Mouse (Mus musculus): ENCODE measurements around the gene Tsnaxip1.

Tsnaxip1 gene

DNA sequence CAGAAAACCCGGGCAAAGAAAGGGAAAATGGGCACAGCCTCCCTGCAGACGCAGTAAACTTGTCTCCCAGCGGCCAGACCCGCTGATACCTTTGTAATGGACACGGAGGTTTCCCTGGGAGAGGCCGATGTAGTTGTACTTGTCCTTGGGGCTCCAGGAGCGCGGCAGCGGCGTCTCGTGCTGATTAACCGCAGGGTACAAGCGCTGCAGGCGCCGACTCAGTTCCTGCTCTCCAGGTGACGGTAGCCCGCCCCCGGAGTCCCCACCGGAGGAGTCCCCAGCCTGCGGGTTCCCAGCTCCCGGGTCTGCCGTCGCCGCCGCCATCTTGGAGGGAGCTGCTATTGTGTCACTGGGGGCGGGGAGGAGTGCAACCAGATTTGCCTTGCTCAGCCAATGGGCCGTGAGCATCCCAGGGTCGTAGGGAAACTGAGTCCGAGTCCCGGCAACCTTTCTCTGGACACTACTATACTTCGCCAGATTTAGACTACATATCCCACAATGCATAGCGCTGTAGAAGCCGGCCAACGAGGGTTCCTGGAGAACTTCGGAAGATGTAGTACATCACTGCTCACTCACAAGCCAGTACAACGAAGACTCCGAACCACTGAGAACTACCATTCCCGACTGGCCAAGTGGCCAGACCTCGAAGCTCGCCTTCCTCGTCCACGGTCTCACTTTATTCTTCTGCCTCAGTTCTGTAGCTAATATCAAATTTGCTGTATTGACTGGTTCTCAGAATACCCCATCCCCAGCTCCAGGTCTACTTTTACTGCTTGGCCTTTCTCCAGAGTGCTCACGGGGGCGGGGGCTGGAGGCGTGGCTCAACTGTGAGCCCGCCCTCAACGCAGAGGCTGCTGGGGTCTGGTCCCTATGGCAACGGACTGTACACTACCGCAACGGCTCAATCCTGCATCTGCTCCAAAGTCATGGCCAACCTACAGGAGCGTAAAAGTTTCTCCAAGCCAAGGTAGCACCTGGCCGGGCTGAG lies at the start of gene Tsnaxip1, which contains the start of gene Ranbp10:
TSS of gene Tsnaxip1 (plus strand) at position 871 of the 988 bp plus-strand sequence.
TSS of gene Ranbp10 (minus strand) at position 490 of the 988 bp plus-strand sequence.
- peak; percentile 100 for DNase-seq

DNA sequence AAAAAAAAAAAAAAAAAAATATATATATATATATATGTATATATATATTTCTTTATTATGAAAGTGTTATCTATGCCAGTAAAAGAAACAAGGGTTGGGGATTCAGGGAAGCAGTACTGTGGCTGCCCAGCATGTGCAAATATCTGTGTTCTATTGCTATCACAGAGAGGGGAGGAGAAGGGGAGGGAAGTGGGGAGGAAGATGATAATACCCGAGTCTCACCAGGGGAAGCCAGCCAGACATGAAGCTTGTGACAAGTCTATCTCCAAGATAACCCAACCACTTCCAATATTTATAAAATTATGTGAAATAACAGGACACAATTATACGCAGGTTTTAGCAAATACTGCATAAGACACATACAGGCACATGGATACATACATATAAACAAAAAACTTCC lies 49.7 kb upstream of the Tsnaxip1 start:
- DNase-seq: no peak

DNA sequence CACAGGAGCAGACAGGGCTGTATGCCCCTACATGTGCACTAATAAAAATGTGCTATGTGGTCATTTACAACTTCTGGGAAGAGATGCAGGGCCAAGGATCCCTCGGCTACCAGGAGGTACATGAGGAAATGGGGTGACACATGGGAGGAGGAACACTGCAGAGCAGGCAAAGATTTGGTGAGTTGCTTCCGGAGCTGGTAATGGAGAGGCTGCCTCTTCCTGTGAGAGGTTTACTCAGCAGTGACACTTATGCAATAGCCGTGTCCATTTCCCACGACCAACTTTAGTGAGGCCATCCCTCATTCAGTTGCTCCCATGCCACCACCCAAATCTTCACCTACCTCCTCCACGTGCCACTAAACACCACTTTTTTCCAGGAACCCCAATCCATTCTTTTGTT lies 47.2 kb upstream of the Tsnaxip1 start:
- DNase-seq: no peak

DNA sequence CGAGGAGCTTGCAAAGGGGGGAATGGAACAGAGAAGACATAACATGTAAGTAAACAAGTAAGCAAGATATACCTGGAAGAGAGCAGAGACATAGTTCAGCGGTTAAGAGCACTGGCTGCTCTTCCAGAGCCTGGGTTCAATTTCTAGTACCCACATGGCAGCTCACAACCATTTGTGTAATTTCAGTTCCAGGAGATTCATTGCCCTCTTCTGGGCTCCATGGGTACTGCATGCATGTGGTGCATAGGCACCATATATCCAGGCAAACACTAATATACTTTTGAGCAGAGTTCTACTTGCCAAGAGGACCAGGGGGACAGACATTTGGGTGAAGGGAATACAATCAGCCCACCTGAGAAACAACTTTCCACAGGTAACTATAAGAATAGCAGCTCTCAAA lies 39.3 kb upstream of the Tsnaxip1 start:
- no peak for DNase-seq

DNA sequence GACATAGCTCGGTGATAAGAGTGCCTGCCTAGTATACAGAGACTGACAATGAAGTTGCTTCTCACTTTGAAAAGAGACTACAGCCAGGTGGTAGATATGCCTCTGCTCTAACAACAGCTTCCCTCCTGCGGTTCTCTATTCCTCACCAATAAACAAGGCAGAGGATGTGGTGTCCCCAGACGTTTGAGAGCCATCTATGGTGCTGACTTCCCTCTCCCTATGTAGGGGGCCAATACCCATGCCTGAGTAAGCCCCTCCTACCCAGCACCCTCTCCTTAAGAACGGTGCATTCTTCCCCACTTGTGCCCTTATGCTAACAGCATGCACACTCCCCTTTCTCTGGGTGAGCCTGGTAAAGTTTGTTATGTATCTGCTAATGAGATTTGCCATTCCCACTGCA lies 38.6 kb upstream of the Tsnaxip1 start:
- no peak for DNase-seq

DNA sequence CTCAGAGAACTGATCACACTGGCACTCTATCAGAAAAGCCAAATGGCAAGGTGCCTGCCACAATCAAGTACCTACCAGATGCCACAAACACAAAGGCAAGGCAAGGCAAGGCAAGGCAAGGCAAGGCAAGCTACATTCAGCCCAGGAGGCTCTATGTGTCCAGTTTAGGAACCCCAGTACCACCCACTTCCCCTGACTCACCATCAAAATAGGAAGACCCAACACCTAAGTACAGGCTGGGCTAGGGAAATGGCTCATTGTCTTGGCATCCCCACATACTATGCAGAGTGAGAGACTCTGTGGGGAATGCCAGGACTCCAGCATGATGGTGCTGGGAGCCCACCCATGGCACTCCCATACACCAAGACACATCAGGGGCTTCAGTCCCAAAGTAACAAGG lies 37.9 kb upstream of the Tsnaxip1 start:
- DNase-seq: no peak

DNA sequence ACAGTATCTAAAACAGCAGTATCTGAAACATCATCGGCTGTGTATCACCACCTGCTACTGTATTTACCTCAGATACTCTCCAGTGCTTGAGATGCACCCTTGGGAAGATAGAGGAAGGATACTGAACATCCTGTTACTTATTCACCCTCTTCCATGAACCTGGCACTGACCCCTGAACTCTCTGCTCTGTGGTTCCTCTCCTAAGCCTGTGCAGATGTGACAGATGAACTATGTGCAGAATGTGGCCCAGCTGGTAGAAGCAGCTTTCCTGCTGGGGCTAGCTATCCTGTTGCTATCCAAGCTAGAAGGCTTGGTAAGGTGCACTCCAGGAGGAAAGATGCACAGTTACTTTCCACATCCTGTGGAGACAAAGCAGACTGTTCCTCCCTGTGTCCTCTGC lies 34.2 kb upstream of the Tsnaxip1 start:
- no peak for DNase-seq

DNA sequence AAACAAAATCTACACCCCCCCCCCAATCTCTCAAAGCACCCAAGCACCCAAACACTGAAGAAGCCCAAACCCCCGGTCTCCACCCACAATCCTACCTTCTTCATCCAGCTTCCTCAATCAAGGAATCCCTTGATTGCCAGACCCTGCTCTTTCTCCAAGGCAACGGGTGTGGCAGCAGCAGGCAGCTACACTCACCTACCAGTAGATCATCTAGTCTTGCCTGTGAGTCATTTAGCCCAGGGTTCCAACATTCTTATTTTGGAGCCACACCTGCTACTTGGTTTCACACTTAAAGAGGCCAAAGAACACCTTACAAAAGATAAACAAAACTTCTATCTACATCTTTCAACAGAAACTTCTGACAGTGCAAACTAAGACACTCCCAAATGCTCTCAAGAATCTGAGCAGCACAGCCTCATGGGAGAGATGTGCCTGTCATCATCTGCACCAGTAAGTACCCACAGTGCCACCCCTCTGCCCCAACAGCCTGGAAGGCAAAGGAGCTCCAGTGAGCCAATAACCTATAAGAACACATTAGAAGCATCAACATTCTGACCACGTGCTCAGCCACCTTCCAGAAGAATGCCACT lies 33.4 kb upstream of the Tsnaxip1 start:
- DNase-seq: no peak

DNA sequence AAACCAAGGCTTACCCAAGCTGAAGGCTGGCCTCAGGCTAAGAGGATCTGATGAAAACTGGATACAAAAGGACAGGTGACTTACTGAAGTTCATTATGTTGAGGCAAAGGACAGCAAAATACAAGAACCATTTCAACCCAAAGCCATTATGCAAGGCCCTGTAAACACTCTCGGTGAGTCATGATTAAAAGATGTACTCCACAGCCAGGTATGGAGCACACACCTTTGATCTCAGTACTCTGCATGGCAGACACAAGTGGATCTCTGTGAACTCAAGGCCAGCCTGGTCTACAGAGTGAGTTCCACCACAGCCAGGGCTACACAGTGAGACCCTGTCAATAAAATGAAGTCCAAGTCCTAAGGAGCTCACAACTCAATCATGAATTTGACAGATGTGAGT lies 31.7 kb upstream of the Tsnaxip1 start:
- no peak for DNase-seq

DNA sequence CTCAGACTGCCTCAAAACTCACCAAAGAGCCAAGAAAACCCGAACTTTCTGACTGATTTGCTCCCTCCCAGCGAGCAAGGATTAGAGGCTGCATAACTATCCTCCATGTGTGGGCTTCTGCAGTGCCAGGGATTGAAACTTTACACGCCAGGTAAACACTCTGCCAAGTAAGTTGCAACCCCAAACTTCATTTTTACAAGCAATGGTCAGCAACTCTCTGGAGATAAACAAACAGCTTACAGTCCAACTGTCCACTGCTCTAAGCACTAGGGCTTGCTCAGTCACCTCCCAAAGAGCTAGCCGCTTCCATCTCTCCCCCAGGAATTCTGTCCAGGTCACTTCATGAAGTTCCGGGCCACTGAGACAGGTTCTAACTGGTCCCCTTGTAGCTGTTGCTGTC lies 29.1 kb upstream of the Tsnaxip1 start:
- no peak for DNase-seq

DNA sequence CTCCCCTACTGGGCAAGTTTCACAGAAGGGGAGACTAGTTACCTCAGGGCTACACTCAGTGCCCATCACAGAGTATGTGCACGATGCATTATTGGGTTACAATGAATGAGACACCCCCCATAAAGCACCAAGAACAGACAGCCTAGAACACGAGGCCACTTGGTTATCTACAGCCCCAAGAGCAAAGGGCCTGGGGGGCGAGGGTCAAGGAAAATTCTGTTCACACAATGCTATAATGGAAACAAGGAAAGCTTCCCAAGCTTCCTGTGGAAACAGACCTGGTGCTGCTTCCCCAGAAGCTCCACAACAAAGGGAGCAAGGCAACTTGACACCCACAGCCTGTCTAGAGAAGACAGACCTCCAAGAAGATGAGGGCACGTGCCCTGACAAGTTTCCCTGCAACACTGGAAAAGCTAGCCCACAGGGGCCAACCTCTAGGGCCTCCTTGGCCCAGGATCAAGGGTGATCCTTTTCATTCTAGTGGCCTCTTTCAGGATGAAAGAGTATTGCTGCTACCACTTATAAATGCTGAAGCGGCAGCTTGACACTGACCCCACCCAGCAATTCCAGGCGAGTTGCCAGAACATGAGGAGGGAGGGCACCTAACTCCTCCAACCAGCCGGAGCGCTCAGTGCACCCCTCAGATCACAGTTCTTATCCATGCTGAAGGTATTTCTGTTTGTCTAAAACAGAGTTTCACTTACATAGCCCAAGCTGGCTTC lies 28.3 kb upstream of the Tsnaxip1 start:
- peak; percentile 98 for DNase-seq

DNA sequence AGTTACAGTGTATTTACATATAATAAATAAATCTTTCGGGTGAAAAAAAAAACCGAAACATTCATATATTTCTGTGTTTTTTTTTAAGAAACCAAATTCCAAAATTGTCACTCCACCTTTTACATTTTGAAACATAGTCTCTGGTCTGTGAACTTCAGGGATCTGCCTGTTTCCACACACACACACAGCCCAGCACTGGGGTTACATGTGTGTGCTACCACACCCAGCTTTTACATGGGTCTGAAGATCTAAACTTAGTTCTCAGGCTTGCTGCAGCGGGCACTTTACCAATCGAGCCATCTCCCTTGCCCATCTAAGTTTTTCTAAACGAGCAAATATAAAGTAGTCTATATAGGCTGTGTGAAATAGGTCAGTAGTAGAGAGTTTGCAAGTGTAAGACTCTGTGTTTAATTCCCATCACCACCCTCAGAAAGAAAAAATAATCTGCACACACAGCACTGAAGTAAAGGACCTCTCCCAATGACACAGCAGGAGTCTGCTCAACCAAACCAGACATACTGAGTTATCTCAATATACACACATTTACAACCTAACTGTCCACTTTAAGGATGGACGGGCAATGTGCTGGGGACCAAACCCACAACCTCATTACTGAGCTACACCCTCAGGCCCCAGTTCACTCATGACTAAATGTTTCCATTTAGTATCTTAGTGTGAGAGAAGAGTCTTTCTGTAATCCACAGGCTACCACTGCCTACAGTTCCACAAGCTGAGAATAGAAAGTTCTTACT lies 26.2 kb upstream of the Tsnaxip1 start:
- DNase-seq: no peak

DNA sequence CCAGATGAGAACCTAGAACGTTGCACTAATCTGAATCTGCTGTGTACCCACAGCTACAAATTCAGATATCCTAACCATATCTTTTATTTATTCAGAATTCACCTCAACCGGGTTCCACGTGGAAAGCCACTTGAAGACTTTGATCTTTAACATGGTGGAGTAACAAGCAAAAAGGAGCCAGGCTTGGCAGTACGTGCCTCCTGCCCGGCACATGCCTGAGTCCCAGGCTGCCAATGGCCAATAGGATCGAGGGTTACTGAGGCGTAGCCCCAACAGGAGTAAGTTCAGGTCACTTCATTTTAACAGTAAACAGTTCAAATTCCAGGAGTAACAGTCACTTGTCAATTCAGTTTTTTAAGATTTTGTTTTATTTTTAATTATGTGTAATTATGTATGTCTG lies 22.7 kb upstream of the Tsnaxip1 start:
- no peak for DNase-seq

DNA sequence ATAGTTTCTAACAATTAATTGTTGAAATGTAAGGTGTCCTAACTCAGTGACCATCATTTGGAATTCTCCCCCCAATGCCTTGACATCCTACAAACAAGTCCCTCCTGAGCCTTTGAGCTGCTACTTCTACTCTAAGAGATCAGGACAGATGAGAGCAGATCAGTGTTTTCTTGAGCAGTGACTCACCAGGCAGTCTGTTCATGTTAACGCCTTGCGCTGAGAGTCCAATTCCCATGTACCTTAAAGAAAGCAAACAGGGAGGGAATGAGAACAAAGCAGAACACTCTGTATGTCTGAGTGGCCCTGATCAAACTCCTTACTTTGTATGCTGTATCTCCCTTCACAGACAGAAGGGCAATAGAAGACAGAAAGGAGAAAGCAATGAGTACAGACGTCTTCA lies 22.2 kb upstream of the Tsnaxip1 start:
- no peak for DNase-seq

DNA sequence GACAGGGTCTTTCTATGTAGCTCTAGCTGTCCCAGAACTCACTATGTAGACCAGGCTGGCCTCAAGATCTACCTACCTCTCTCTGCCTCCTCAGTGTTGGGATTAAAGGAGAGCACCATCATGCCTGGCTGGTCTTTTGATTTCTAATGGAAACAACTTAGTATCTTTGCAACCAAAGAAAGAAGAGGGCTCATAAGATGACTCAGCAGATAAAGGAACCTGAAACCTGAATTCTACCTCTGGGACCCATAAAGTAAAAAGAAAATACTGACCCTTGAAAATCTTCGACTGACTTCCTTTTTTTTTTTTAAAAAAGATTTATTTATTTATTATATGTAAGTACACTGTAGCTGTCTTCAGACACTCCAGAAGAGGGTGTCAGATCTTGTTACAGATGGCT lies 21.6 kb upstream of the Tsnaxip1 start:
- DNase-seq: no peak

DNA sequence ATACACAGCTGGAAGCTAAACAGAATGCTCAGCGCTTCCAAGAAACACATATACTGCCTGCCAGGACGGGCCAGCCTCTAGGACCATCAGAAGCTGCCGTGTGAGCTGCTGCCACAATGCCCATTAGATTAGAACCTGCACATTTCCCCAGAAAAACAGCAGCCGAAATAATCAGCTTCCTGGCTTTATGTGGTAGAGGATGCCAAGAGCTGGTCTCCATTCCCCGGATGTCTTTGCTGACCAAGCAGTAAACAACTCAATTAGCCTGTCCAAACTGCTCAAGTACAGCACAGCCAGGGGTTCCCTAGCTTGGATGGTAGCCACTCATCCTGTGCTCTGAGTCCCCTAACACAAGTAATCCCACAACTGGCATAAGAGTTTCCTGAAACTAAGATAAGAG lies 19.8 kb upstream of the Tsnaxip1 start:
- DNase-seq: peak; percentile 92

DNA sequence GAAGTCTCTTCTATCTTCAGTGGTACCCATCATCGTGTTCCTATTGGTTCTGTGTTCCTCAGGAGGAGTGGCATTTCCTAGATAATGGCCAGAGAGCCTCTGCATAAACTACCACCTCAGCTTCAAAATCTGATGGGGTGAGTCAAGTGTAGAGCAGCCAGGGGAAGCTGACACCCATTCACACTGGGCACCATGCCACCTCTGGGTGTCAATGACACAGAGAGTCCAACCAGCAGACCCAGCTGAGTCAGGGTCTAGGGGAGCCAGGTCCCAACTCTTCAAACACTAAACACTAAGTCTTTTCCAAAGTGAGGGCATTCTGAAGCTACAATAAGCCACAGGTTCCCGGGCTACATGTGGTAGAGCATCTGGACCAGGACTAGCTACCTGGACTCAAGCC lies 19.1 kb upstream of the Tsnaxip1 start:
- DNase-seq: peak; percentile 93

DNA sequence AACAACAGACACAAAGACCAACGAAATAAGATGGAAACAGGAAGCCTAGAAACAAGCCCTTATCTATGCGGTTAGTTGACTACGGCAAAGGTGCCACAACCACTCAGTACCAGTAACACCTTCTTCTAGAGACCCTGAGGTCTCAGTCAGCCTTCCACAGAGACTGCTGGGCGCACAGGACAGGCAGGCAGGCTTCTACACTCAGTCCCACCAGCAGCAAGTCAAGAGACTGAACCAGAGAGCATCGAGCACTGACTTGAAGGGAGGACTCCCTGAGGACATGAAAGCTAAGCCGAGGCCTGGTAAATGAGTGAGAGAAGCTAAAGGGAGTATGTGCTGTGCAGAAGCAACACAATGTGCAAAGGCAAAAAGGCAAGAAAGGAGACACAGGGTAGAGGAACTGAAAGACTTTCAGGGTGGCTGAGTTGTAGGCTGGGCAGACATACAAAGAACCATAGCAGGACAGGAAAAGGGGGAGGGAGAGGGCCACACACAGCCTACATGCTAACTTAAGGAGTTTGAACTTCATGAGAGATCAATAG lies 17.2 kb upstream of the Tsnaxip1 start:
- no peak for DNase-seq

DNA sequence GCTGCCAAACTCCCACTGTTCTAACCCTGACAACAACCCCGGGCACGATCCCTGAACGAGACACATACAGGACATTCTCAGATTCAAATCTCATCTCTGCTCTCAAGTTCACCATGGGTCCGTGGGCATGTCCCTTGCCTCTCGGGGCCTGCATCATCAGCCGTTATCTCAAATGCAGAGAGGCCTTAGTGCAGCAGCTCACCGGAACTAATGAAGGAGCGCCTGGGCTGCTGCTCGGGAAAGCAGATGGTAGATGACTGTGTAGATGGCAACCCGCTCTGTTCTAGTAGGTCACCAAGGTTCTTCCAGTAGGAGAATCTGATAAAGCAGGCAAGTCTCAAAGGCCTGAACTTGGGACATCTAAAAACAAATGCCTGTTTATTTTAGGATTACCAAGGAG lies 16.5 kb upstream of the Tsnaxip1 start:
- no peak for DNase-seq

DNA sequence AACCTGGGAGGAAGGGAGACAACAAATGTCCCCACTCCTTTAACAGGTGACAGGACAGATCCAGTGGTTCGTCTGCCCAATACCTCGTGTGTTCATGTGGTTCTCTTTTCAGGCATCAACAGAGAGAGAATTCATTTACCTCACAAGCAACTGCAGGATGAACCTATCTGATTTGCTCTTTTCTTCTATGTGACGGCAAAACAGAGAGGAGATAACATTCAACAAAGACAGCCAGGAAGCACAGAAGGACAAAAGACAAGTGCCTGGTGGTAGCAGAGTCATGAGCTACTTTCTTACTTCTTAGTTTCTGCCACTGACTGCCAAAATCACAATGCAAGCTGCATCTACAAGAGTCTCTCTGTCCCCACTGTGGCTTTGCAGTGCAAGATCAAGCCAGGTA lies 16.0 kb upstream of the Tsnaxip1 start:
- no peak for DNase-seq

DNA sequence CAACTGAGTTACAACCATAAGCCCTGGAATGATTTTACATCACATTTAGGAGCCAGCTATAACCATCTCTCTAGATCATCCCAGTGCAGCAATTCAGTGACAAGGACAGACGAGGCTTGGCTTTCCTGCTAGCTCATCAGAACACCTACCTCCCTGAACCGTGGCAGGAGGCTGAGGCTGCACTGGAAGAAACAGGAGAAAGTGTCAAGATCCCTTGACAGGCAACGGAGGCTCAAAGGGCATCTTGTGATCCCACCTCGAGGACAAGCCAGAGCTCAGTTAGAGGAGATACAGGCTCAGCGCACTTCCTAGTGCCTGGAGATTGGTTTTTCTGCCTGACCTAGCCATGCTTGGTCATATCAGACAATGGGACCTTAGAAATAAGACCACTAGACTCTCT lies 15.0 kb upstream of the Tsnaxip1 start:
- no peak for DNase-seq

DNA sequence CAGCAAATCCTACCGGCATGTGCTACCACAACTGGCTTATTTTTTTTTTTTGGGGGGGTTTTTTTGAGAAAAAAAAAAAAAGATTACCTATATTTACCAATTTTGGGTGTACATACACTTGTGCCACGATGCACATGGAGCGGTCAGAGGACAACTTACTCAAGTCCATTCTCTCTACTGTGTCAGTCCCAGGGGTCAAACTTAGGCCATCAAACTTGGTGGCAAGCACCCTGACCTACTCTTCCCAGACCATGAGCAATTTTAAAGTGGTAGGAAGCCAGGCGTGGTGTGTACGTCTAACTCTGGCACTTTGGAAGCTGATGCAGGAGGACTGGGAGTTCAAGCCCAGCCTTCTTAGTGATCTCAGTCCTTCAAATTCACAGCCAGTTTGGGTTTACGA lies 14.3 kb upstream of the Tsnaxip1 start:
- no peak for DNase-seq

DNA sequence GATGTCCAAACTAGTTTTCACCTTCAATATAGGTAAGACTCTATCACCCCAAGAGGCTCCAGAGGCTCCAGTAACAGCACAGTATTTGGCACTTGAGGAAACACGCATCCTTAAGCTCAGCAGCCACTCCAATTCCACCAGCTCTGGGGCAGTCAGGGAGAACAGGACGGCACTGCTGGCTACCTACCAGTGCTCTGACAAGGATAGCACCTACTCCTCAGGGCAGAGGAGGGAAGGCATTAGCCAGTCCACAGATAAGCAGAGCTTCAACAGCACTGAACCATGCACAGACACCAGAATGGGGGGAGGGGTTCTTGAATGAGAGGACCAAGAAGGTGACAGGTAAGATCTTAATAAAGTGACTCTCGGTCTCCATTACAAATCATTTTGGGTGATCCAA lies 7.9 kb upstream of the Tsnaxip1 start:
- DNase-seq: no peak

All from heart, adult 11 months (tissue).